Mouse (Mus musculus): ENCODE measurements around the gene Slc22a21. TPM values are rescaled to one million over a fixed set of nuclear protein-coding genes. Genes with fewer than 3 reads are reported as not detected.
"Not testable (repeated sequence)": the region's sequence is repeated elsewhere in the genome, so short reads cannot be mapped to it uniquely, and the experiment has no call there.

Gene Slc22a21
- polyA plus RNA-seq, 1 experiment from 2014 or later, result 5.0 TPM

GRCm38 (mm10) chr11:54012961-54013360 is 32.8 kb upstream of the Slc22a21 start:
- no peaks in the 10 kb centered on the region for H3K27me3 ChIP-seq
- 84% methylated on average over 5 of the region's 5 CpGs for WGBS
- ATAC-seq (ENCODE audit: insufficient number of reproducible peaks, low FRiP score, low TSS enrichment, low read depth), result no peak
- H3K4me1 ChIP-seq, result peaks cover 7% of the 10 kb centered on the region; the same call in 1 of the 2 replicates
- H3K27ac ChIP-seq (replicated peaks), result no peak overlapping the region
- no peaks in the 10 kb centered on the region for H3K36me3 ChIP-seq
- H3K4me3 ChIP-seq (replicated peaks), result no peak overlapping the region
- H3K9ac ChIP-seq, result no peak overlapping the region
- H3K9me3 ChIP-seq (replicated peaks), result no peaks in the 10 kb centered on the region
- H3K4me2 ChIP-seq (replicated peaks), result no peak overlapping the region

DNA sequence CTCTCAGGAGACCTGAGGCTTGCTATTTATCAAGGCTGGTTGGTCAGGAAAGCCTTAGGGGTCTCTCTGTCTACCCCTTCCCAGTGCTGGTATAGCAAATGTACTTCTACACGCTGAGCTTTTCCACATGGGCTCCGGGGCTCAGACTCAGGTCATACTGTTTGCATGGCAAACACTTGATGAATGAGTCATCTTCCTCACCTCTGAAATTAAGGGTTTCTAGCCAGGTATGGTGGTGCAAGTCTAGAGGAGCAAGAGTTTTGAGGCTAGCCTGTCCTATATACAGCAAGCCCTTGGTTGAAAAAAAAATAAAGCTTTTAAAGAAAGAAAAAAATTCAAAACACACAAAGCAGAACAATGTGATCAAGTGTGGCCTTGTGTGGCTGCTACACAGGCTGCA is 31.1 kb upstream of the Slc22a21 start:
- no peak overlapping the region for H3K27ac ChIP-seq (replicated peaks)
- no peak for ATAC-seq (ENCODE audit: insufficient number of reproducible peaks, low FRiP score, low TSS enrichment, low read depth)
- no peaks in the 10 kb centered on the region for H3K27me3 ChIP-seq
- peaks cover 20% of the 10 kb centered on the region for H3K4me1 ChIP-seq
- no peak overlapping the region for H3K9ac ChIP-seq
- H3K9me3 ChIP-seq (replicated peaks), result no peaks in the 10 kb centered on the region
- H3K4me2 ChIP-seq (replicated peaks), result no peak overlapping the region
- H3K4me3 ChIP-seq (replicated peaks), result no peak overlapping the region
- no peaks in the 10 kb centered on the region for H3K36me3 ChIP-seq
- WGBS, result 86% methylated on average over 2 of the region's 2 CpGs

- no peaks in the 10 kb centered on the region for H3K27me3 ChIP-seq
- 37% methylated on average over 10 of the region's 10 CpGs for WGBS
- ATAC-seq (ENCODE audit: insufficient number of reproducible peaks, low FRiP score, low TSS enrichment, low read depth), result no peak
Observed at GRCm38 (mm10) chr11:54008416-54008920, 28.3 kb upstream of the Slc22a21 start.

GRCm38 (mm10) chr11:54007717-54008116 is 27.6 kb upstream of the Slc22a21 start:
- no peak overlapping the region; the same call in 1 of the 2 replicates for H3K27ac ChIP-seq (replicated peaks)
- H3K9me3 ChIP-seq (replicated peaks), result no peaks in the 10 kb centered on the region
- peaks cover 24% of the 10 kb centered on the region for H3K4me1 ChIP-seq
- WGBS, result 68% methylated on average over 11 of the region's 11 CpGs
- no peak for ATAC-seq (ENCODE audit: insufficient number of reproducible peaks, low FRiP score, low TSS enrichment, low read depth)
- no peak overlapping the region for H3K4me3 ChIP-seq (replicated peaks)
- H3K4me2 ChIP-seq (replicated peaks), result no peak overlapping the region
- no peaks in the 10 kb centered on the region for H3K36me3 ChIP-seq
- H3K9ac ChIP-seq, result no peak overlapping the region
- H3K27me3 ChIP-seq, result no peaks in the 10 kb centered on the region

More at GRCm38 (mm10) chr11:54008416-54008920, 28.3 kb upstream of the Slc22a21 start:
- H3K9ac ChIP-seq, result no peak overlapping the region
- peaks cover 20% of the 10 kb centered on the region for H3K4me1 ChIP-seq
- H3K4me3 ChIP-seq (replicated peaks), result no peak overlapping the region
- H3K36me3 ChIP-seq, result no peaks in the 10 kb centered on the region
- H3K27ac ChIP-seq (replicated peaks), result 0 out of 2 replicates have a peak overlapping the region, but pooled peaks have one; percentile 11
- H3K4me2 ChIP-seq (replicated peaks), result no peak overlapping the region
- H3K9me3 ChIP-seq (replicated peaks), result no peaks in the 10 kb centered on the region

- H3K9ac ChIP-seq, result no peak overlapping the region
- no peaks in the 10 kb centered on the region for H3K36me3 ChIP-seq
- peaks cover 30% of the 10 kb centered on the region for H3K4me1 ChIP-seq
- no peaks in the 10 kb centered on the region for H3K9me3 ChIP-seq (replicated peaks)
- H3K4me3 ChIP-seq (replicated peaks), result no peak overlapping the region
- no peak overlapping the region for H3K4me2 ChIP-seq (replicated peaks)
- no peak overlapping the region for H3K27ac ChIP-seq (replicated peaks)
- no peaks in the 10 kb centered on the region for H3K27me3 ChIP-seq
- 84% methylated on average over 4 of the region's 4 CpGs for WGBS
- ATAC-seq (ENCODE audit: insufficient number of reproducible peaks, low FRiP score, low TSS enrichment, low read depth), result no peak
Observed at GRCm38 (mm10) chr11:54006901-54007300, 26.8 kb upstream of the Slc22a21 start.

- ATAC-seq (ENCODE audit: insufficient number of reproducible peaks, low FRiP score, low TSS enrichment, low read depth); H3K4me3 ChIP-seq (replicated peaks); H3K9me3 ChIP-seq (replicated peaks); H3K9ac ChIP-seq; H3K36me3 ChIP-seq; H3K4me2 ChIP-seq (replicated peaks); H3K27ac ChIP-seq (replicated peaks); H3K27me3 ChIP-seq: not testable (repeated sequence)
- H3K4me1 ChIP-seq, result peaks cover 30% of the 10 kb centered on the region
- 70% methylated on average over 5 of the region's 5 CpGs for WGBS
Observed at GRCm38 (mm10) chr11:54006362-54006761, 26.2 kb upstream of the Slc22a21 start.

DNA sequence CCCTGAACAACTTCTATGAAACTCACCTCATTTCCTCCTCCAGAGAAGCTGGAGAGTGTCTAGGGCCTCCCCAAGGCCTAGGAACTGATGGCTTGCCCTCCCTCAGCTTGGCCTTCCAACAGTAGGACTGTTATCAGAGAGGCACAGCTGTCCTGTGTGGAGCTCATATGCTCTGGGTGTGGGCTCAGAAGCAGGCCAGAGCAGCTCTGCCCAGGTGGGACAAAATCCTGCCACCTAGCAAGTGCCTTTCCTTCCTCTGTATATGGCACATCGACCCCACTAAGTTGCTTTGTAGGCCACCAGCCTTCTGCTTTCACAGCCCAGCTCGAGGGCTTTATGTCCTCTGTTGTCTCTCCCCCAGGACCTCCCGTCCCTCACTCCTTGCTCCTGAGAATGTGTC is 24.6 kb upstream of the Slc22a21 start:
- Histone ChIP-seq H3K27me3 (no peaks in the 10 kb centered on the region), H3K4me1 (peaks cover 30% of the 10 kb centered on the region), H3K4me2 (replicated peaks) (no peak overlapping the region), H3K27ac (replicated peaks) (no peak overlapping the region), H3K9me3 (replicated peaks) (no peaks in the 10 kb centered on the region), H3K9ac (no peak overlapping the region), H3K4me3 (replicated peaks) (no peak overlapping the region), H3K36me3 (no peaks in the 10 kb centered on the region)
- ATAC-seq (ENCODE audit: insufficient number of reproducible peaks, low FRiP score, low TSS enrichment, low read depth), result no peak
- WGBS, result 79% methylated on average over 3 of the region's 3 CpGs

DNA sequence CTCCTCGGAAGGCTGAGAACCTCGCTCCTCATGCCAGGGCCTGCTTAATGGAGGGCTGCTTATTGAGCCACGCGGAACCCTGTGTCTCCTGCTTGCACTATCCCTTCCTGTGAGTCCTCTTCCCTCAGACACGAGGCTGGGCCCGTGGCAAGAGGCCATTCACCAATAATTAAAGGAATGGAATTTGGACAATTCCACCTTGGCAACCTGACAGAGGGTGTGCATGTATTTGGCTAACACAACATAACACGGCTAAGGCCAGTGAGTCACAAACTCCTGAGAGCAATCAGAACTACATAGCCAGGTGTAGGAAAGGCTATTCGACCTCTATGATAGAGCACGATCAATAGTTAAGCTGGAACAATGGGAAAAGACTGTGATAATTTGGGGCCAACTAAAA is 24.1 kb upstream of the Slc22a21 start:
- no peak for ATAC-seq (ENCODE audit: insufficient number of reproducible peaks, low FRiP score, low TSS enrichment, low read depth)
- H3K4me2 ChIP-seq (replicated peaks), result no peak overlapping the region
- H3K27me3 ChIP-seq, result no peaks in the 10 kb centered on the region
- no peaks in the 10 kb centered on the region for H3K36me3 ChIP-seq
- no peaks in the 10 kb centered on the region for H3K9me3 ChIP-seq (replicated peaks)
- no peak overlapping the region for H3K4me3 ChIP-seq (replicated peaks)
- WGBS, result 75% methylated on average over 9 of the region's 9 CpGs
- no peak overlapping the region for H3K27ac ChIP-seq (replicated peaks)
- H3K4me1 ChIP-seq, result peaks cover 30% of the 10 kb centered on the region
- no peak overlapping the region for H3K9ac ChIP-seq

- peaks cover 24% of the 10 kb centered on the region for H3K4me1 ChIP-seq
- not testable (repeated sequence) for H3K4me2 ChIP-seq (replicated peaks); H3K27ac ChIP-seq (replicated peaks); H3K36me3 ChIP-seq; H3K27me3 ChIP-seq; H3K9me3 ChIP-seq (replicated peaks); H3K4me3 ChIP-seq (replicated peaks); H3K9ac ChIP-seq
- 35% methylated on average over 12 of the region's 12 CpGs for WGBS
- peak; percentile 68 for ATAC-seq (ENCODE audit: insufficient number of reproducible peaks, low FRiP score, low TSS enrichment, low read depth)
Observed at GRCm38 (mm10) chr11:54002761-54003717, 22.9 kb upstream of the Slc22a21 start.

DNA sequence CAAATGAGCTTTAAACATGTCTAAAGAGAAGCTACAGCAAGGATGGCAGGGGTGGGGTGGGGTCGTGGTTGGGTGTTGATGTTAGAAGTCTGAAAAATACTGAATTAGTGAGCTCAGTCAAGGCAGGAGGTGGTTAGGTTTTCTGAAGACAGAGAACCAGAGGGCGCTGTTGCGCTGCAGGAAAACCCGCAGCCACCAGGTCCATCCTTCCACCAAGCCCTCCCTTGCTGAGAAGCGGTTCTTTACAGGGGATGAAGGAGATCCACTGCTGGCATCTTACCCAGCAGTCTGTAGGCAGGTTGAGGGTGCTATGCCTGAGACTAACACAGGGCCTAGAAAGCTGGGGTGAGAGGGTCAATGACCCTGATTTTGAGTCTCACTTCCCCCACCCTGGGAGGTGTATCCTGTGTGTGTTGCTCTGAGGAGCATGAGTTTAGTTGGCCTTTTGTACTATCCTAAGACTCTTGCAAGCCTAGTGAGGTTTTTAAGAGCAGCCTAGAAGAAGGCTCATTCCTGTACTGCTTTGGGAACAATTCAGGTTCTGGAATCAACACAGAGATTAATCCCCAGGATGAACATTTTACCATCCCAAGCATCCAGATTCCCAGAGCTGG is 22.1 kb upstream of the Slc22a21 start:
- WGBS, result 4% methylated on average over 5 of the region's 5 CpGs
- H3K4me3 ChIP-seq (replicated peaks), result no peak overlapping the region
- H3K36me3 ChIP-seq, result no peaks in the 10 kb centered on the region
- peaks cover 16% of the 10 kb centered on the region for H3K4me1 ChIP-seq
- H3K27me3 ChIP-seq, result no peaks in the 10 kb centered on the region
- H3K9ac ChIP-seq, result no peak overlapping the region
- H3K27ac ChIP-seq (replicated peaks), result no peak overlapping the region
- no peaks in the 10 kb centered on the region for H3K9me3 ChIP-seq (replicated peaks)
- ATAC-seq (ENCODE audit: insufficient number of reproducible peaks, low FRiP score, low TSS enrichment, low read depth), result no peak
- no peak overlapping the region for H3K4me2 ChIP-seq (replicated peaks)

DNA sequence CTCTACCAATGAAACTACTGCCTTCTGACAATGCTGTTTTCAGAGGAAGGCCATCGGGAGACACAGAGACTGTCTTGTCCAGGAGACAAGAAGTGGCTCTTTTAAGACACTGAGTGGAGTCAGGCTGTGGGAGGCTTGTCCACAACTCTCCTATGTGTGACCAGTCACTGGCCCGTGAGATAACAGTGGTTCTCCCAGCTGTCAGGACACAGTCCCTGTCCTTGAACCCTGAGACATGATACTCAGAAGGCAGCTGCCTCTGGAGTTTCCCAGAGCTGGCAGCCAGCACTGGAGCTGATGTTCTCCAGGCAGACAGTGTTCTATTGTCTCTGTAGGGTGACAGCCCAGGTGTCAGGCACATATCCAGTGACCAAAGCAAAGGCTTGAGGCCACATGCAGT is 17.5 kb upstream of the Slc22a21 start:
- no peaks in the 10 kb centered on the region for H3K36me3 ChIP-seq
- 64% methylated on average over 2 of the region's 2 CpGs for WGBS

More for the DNA sequence above, 17.5 kb upstream of the Slc22a21 start:
- H3K9ac ChIP-seq, result no peak overlapping the region
- no peaks in the 10 kb centered on the region for H3K9me3 ChIP-seq (replicated peaks)
- no peak for ATAC-seq (ENCODE audit: insufficient number of reproducible peaks, low FRiP score, low TSS enrichment, low read depth)
- H3K4me3 ChIP-seq (replicated peaks), result no peak overlapping the region
- H3K4me1 ChIP-seq, result peaks cover 6% of the 10 kb centered on the region; the same call in 1 of the 2 replicates
- H3K4me2 ChIP-seq (replicated peaks), result no peak overlapping the region
- H3K27ac ChIP-seq (replicated peaks), result no peak overlapping the region
- H3K27me3 ChIP-seq, result no peaks in the 10 kb centered on the region
